Mouse (Mus musculus) small intestine, adult 2 months (tissue): Measurements from ENCODE around the gene Ctnna3. TPM values are rescaled to one million over a fixed set of nuclear protein-coding genes. Genes with fewer than 3 reads are reported as not detected.

Experiments
- H3K27ac ChIP-seq: fragments of 200-500 bp; 2 replicates; pipeline ENCODE4 v1.5.1; 2012; ENCODE audit warnings: low read depth, low read length, control low read depth, inconsistent platforms; ENCODE audit not compliant: insufficient read depth
- H3K27me3 ChIP-seq: fragments of 200-500 bp; 2 replicates; pipeline ENCODE4 v1.6.1; 2012; ENCODE audit warnings: mild to moderate bottlenecking, moderate library complexity, low read length, inconsistent platforms; ENCODE audit not compliant: control insufficient read depth, insufficient read depth
- H3K36me3 ChIP-seq: fragments of 200-500 bp; 2 replicates; pipeline ENCODE4 v1.6.1; 2012; ENCODE audit warnings: mild to moderate bottlenecking, low read length, control low read depth, inconsistent platforms; ENCODE audit not compliant: control insufficient read depth, insufficient read depth
- H3K4me1 ChIP-seq: fragments of 200-500 bp; 2 replicates; pipeline ENCODE4 v1.6.1; 2012; ENCODE audit warnings: low read length, inconsistent platforms, mixed read lengths; ENCODE audit not compliant: control insufficient read depth, insufficient read depth, insufficient read length
- H3K4me3 ChIP-seq: fragments of 200-500 bp; 2 replicates; pipeline ENCODE4 v1.5.1; 2012; ENCODE audit warnings: low read depth, mild to moderate bottlenecking, control low read depth, inconsistent platforms, low read length, moderate library complexity
- CTCF ChIP-seq: fragments of 200-500 bp; IDR thresholded peaks from 2 replicates; pipeline ENCODE4 v1.5.1; 2012; ENCODE audit warnings: low read depth, mild to moderate bottlenecking, control low read depth, inconsistent platforms, low read length, moderate library complexity, mixed read lengths; ENCODE audit not compliant: insufficient replicate concordance, insufficient read length; ENCODE audit errors: extremely low read depth
- POLR2A ChIP-seq: fragments of 200-500 bp; IDR thresholded peaks from 2 replicates; pipeline ENCODE4 v1.6.1; 2012; ENCODE audit warnings: low read depth, mild to moderate bottlenecking, control low read depth, inconsistent platforms, low read length, moderate library complexity
- WGBS: fragments of 180-500 bp; shearing (Covaris S2); methylation state at CpG from one replicate; pipeline ENCODE4 v1.1.7; 2018; 5-methylcytosine and 5-hydroxymethylcytosine counted together
- polyA plus RNA-seq: library from polyadenylated mRNA; depleted of rRNA; stranded (reverse); fragments of >200 nt; gene quantifications from 2 replicates; pipeline ENCODE4 v1.2.3, GENCODE M21; 2012

Gene Ctnna3
- polyA plus RNA-seq, 1 experiment = 0.06 TPM

DNA sequence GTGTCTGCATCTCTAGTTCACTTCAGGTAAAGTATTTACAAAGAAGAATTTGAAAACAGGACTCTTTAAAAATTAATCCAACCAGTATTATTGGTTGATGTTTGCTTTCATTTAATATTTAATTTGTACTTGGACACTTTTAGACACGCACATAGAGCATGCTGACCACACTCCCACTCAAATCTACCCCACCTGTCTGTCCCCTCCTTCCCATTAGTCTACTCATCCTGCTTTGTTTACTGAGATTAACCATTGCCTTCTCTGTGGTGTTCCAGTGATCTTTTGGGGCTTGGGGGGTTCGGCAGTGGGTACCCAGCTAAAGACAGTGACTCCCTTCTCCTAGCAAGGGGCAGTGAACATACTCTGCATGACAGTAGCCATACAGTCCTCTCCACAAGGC is 1446.6 kb downstream of the Ctnna3 start:
- Histone ChIP-seq H3K27ac (no peak overlapping the region), H3K36me3 (no peaks in the 10 kb centered on the region), H3K4me3 (no peak overlapping the region), H3K4me1 (no peaks in the 10 kb centered on the region), H3K27me3 (no peaks in the 10 kb centered on the region)
- 32% methylated on average over 2 of the region's 2 CpGs for WGBS
- TF ChIP-seq CTCF = no peak

DNA sequence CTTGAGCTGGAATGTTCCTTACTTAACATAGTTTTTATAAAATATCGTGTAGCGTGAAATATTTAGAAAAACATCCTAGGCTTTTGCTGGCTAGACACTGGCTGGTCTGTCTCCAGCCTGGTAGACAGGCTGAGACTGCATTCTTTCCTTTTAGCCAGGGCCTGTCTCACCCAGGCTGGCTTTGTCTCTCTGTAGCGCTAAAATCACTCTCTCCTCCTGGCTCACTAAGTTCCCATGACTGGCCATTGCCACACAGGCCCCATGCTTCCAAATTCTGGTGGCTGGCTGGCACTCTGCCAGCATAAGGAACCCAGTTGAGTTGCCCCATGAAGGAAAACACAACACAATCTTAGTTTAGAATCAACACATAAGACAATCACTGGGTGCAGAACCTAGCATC is 1450.0 kb downstream of the Ctnna3 start:
- Histone ChIP-seq H3K36me3 (no peaks in the 10 kb centered on the region), H3K27me3 (no peaks in the 10 kb centered on the region), H3K27ac (no peak overlapping the region), H3K4me1 (no peaks in the 10 kb centered on the region), H3K4me3 (no peak overlapping the region)
- TF ChIP-seq CTCF = no peak
- TF ChIP-seq POLR2A = no peak
- WGBS = 81% methylated on average over 3 of the region's 3 CpGs

DNA sequence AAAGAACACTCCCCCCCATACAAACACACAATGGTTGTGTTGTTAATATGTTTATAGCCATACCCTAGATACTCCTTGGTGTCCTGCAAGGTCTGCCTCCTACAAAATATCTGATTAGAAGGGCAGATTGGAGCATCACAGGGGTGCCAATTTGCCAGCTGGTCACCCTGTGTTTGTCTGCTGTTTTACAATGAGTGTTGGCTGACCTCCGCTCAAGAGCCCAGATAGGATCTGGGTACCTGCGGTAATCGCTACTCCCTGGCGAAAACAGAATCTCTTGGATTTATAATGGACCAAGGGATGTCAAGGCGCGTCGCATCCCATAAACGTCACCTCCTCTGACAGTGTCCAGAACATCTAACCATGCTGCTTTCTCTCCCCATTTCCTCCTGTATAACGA is 1457.0 kb downstream of the Ctnna3 start:
- Histone ChIP-seq H3K4me1 (no peaks in the 10 kb centered on the region), H3K27ac (no peak overlapping the region), H3K36me3 (no peaks in the 10 kb centered on the region), H3K4me3 (no peak overlapping the region), H3K27me3 (no peaks in the 10 kb centered on the region)
- TF ChIP-seq POLR2A (no peak), CTCF (no peak)
- WGBS = 87% methylated on average over 9 of the region's 9 CpGs

DNA sequence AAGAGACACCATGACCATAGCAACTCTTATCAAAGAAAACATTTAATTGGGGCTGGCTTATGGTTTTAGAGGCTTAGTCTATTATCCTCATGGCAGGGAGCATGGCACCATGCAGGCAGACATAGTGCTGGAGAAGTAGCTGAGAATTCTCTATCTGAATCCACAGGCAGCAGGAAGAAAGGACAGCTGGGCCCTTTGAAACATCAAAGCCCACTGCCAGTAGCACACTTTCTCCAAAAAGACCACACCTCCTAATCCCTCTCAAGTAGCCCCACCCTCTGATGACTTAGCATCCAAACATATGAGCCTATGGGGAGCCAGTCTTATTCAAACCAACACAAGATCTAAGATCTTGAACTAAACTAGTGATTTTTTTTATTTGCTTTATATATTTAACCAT is 1462.6 kb downstream of the Ctnna3 start:
- no peaks in the 10 kb centered on the region for H3K27me3 ChIP-seq
- TF ChIP-seq POLR2A (no peak), CTCF (no peak)
- no peak overlapping the region for H3K27ac ChIP-seq
- H3K4me3 ChIP-seq = no peak overlapping the region
- H3K4me1 ChIP-seq = no peaks in the 10 kb centered on the region
- H3K36me3 ChIP-seq = no peaks in the 10 kb centered on the region

DNA sequence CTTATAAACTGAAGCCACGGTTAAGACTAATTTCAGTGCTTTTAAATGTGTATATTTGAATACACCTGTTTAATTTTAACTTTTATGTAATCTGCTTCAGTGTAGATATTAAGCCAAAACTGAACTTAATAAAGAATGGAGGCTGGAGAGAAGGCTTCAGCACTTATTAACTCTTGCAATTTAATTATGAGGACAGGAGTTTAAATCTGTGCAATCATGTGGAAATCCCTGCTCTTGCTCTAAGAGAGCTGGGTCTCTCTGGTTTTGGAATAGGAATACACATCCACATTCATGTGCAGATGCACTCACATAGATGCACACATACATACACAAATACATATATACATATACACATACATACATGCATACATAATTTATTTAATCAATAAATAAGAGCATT is 1468.8 kb downstream of the Ctnna3 start:
- TF ChIP-seq CTCF (no peak), POLR2A (no peak)
- WGBS = 80% methylated on average over 1 of the region's 1 CpGs
- no peaks in the 10 kb centered on the region for H3K4me1 ChIP-seq

DNA sequence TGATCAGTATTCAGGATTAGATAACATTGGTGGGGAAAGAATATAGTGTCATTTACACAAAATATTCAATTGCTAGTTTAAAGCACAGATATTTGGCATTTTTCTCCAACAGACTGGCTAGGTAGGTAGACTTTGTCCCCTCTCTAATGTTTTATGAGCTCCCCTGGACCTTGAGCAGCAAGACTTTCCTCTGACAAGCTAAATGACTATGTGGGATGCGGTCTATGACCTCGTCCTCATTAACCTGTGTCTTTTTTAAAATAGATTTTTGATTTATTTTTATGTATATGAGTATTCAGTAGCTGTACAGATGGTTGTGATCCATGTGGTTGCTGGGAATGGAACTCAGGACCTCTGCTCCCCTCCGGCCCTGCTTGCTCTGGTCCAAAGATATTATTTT is 1471.8 kb downstream of the Ctnna3 start:
- Histone ChIP-seq H3K4me1 (no peaks in the 10 kb centered on the region), H3K27me3 (no peaks in the 10 kb centered on the region), H3K4me3 (no peak overlapping the region), H3K36me3 (no peaks in the 10 kb centered on the region), H3K27ac (no peak overlapping the region)
- TF ChIP-seq POLR2A (no peak), CTCF (no peak)
- 68% methylated on average over 3 of the region's 3 CpGs for WGBS

More for the DNA sequence above, 1468.8 kb downstream of the Ctnna3 start:
- H3K36me3 ChIP-seq = no peaks in the 10 kb centered on the region
- no peaks in the 10 kb centered on the region for H3K27me3 ChIP-seq
- no peak overlapping the region for H3K4me3 ChIP-seq
- H3K27ac ChIP-seq = no peak overlapping the region

DNA sequence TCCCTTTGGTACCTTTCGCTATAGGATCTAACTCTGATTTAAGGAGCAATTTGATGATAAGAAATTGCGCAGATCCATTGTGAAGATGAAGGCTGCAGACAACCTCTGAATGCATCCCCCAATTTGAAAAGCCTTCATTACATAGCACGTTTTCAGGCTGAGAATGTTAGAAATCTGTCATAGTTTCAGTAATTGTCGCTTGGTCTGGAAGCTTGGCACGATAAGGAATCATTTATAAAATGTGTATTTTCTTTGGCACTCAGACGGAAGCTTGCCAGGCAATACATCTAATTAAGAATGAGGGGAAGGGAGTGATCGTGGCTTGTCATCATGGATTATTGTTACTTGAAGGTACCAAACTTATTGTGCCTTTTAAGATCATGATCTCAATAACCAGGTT is 1511.1 kb downstream of the Ctnna3 start:
- 81% methylated on average over 7 of the region's 7 CpGs for WGBS
- TF ChIP-seq CTCF (no peak), POLR2A (no peak)
- Histone ChIP-seq H3K27ac (no peak overlapping the region), H3K4me1 (no peaks in the 10 kb centered on the region), H3K4me3 (no peak overlapping the region), H3K36me3 (no peaks in the 10 kb centered on the region), H3K27me3 (no peaks in the 10 kb centered on the region)

DNA sequence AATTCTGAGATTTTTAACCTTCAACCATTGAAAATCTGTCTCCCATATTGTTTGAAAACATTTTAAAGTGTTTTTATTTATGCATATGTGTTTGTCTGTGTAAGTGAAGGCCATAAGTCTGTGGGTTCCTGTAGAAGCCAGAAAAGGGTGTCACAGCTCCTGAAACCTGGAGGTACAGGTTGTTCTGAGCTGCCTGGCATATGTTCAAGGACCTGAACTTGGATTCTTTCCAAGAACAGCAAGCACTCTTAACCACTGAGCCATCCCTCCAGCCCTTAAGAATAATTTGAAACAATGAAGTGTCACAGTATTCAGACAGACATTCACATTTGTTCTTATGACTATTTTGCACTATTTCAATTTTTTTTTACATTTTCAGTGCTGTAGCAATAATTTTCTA is 1528.5 kb downstream of the Ctnna3 start:
- no peaks in the 10 kb centered on the region for H3K27me3 ChIP-seq
- H3K4me1 ChIP-seq = no peaks in the 10 kb centered on the region
- TF ChIP-seq POLR2A (no peak), CTCF (no peak)
- H3K36me3 ChIP-seq = no peaks in the 10 kb centered on the region
- no peak overlapping the region for H3K27ac ChIP-seq
- no peak overlapping the region for H3K4me3 ChIP-seq
